Mouse (Mus musculus) erythroblast, adult 5-6 weeks (primary cell): ENCODE measurements around the gene Bcr. TPM values are rescaled to one million over a fixed set of nuclear protein-coding genes. Genes with fewer than 3 reads are reported as not detected.

Experiments
- ATAC-seq: replicated peaks from 2 replicates; pipeline ENCODE4 v1.8.0; 2016; ENCODE audit warnings: moderate number of reproducible peaks, mild to moderate bottlenecking, moderate TSS enrichment, inconsistent platforms; ENCODE audit not compliant: poor library complexity, low FRiP score, severe bottlenecking
- total RNA-seq, 2 experiments: library from RNA; stranded (forward) in 1 of 2; stranded (reverse) in 1 of 2; fragments of 150-400 nt in 1 of 2; fragments of 200-764, 138-1000 nt in 1 of 2; gene quantifications; 2 replicates each; pipeline versions ENCODE4 v1.2.3 to v1.2.4; 2015 to 2017; ENCODE audit warnings: low replicate concordance in 2 of 2

The Bcr gene
- total RNA-seq, 2 experiments from 2014 or later, result 2.3 to 3.7 TPM

GRCm38 (mm10) chr10:75088471-75088870 is 28.1 kb downstream of the Bcr start:
- no peak for ATAC-seq

GRCm38 (mm10) chr10:75091478-75092152 is 31.2 kb downstream of the Bcr start:
- ATAC-seq, result no peak

GRCm38 (mm10) chr10:75093252-75093987 is 33.0 kb downstream of the Bcr start:
- no peak for ATAC-seq

- ATAC-seq, result no peak
These were observed 33.9 kb downstream of the Bcr start for GRCm38 (mm10) chr10:75094338-75094737.

- ATAC-seq, result no peak
These were observed 34.8 kb downstream of the Bcr start for GRCm38 (mm10) chr10:75095216-75095615.

- no peak for ATAC-seq
These were observed 38.2 kb downstream of the Bcr start for GRCm38 (mm10) chr10:75098446-75099183.

- ATAC-seq, result no peak
These were observed 39.9 kb downstream of the Bcr start for GRCm38 (mm10) chr10:75100298-75100697.

- no peak for ATAC-seq
These were observed 43.1 kb downstream of the Bcr start for GRCm38 (mm10) chr10:75103502-75103901.

GRCm38 (mm10) chr10:75104191-75105098 is 44.1 kb downstream of the Bcr start:
- no peak for ATAC-seq

- ATAC-seq, result no peak
These were observed 44.7 kb downstream of the Bcr start for GRCm38 (mm10) chr10:75105099-75105461.

GRCm38 (mm10) chr10:75105687-75106086 is 45.3 kb downstream of the Bcr start:
- ATAC-seq, result no peak

GRCm38 (mm10) chr10:75106940-75107381 is 46.6 kb downstream of the Bcr start:
- ATAC-seq, result no peak

GRCm38 (mm10) chr10:75108092-75108491 is 47.7 kb downstream of the Bcr start:
- ATAC-seq, result no peak

- no peak for ATAC-seq
These were observed 51.2 kb downstream of the Bcr start for GRCm38 (mm10) chr10:75111446-75112201.

- no peak for ATAC-seq
These were observed 52.0 kb downstream of the Bcr start for GRCm38 (mm10) chr10:75112405-75112804.

- no peak for ATAC-seq
These were observed 53.2 kb downstream of the Bcr start for GRCm38 (mm10) chr10:75113620-75114019.

- no peak for ATAC-seq
These were observed 54.8 kb downstream of the Bcr start for GRCm38 (mm10) chr10:75115240-75115639.

- no peak for ATAC-seq
These were observed 56.6 kb downstream of the Bcr start for GRCm38 (mm10) chr10:75116842-75117457.

- no peak for ATAC-seq
These were observed 58.1 kb downstream of the Bcr start for GRCm38 (mm10) chr10:75118444-75118843.
